Mouse (Mus musculus): Measurements from ENCODE around the gene Evc. TPM values are rescaled to one million over a fixed set of nuclear protein-coding genes. Genes with fewer than 3 reads are reported as not detected.

The Evc gene
- polyA plus RNA-seq, 1 experiment from 2014 or later: 10.4 TPM

- no peak for ATAC-seq
- peaks cover 73% of the 10 kb centered on the region for H3K4me1 ChIP-seq
Observed at GRCm38 (mm10) chr5:37248870-37249269, 87.8 kb downstream of the Evc start.

GRCm38 (mm10) chr5:37247456-37247855 is 89.2 kb downstream of the Evc start:
- Histone ChIP-seq H3K4me1 (peaks cover 81% of the 10 kb centered on the region), H3K27ac (peak overlapping the region; percentile 97), H3K9ac (peak overlapping the region; percentile 88)

More at GRCm38 (mm10) chr5:37248870-37249269, 87.8 kb downstream of the Evc start:
- no peak overlapping the region for H3K27ac ChIP-seq
- no peaks in the 10 kb centered on the region for H3K9me3 ChIP-seq (replicated peaks)
- WGBS: 72% methylated on average over 3 of the region's 3 CpGs
- peak overlapping the region; percentile 78 for H3K4me3 ChIP-seq
- peak overlapping the region; percentile 37; the same call in 1 of the 2 replicates for H3K9ac ChIP-seq
- H3K36me3 ChIP-seq (ENCODE audit: poor library complexity, severe bottlenecking): peaks cover 14% of the 10 kb centered on the region; the same call in 1 of the 2 replicates
- H3K27me3 ChIP-seq: peaks cover 10% of the 10 kb centered on the region
- H3K4me2 ChIP-seq: peak overlapping the region; percentile 82

GRCm38 (mm10) chr5:37246138-37246910 is 90.4 kb downstream of the Evc start:
- H3K4me2 ChIP-seq: peak overlapping the region; percentile 82
- no peaks in the 10 kb centered on the region for H3K9me3 ChIP-seq (replicated peaks)
- H3K27ac ChIP-seq: peak overlapping the region; percentile 97
- peak overlapping the region; percentile 88 for H3K9ac ChIP-seq
- H3K36me3 ChIP-seq (ENCODE audit: poor library complexity, severe bottlenecking): no peaks in the 10 kb centered on the region
- peak; percentile 55 for ATAC-seq
- WGBS: 1% methylated on average over 27 of the region's 37 CpGs
- H3K4me3 ChIP-seq: peak overlapping the region; percentile 78
- H3K4me1 ChIP-seq: peaks cover 81% of the 10 kb centered on the region
- H3K27me3 ChIP-seq: peaks cover 35% of the 10 kb centered on the region

More at GRCm38 (mm10) chr5:37247456-37247855, 89.2 kb downstream of the Evc start:
- 58% methylated on average over 4 of the region's 4 CpGs for WGBS
- Histone ChIP-seq H3K36me3 (ENCODE audit: poor library complexity, severe bottlenecking) (0 out of 2 replicates have a peak, but pooled peaks cover 3% of the 10 kb centered on the region), H3K9me3 (replicated peaks) (no peaks in the 10 kb centered on the region), H3K4me2 (peak overlapping the region; percentile 82), H3K4me3 (peak overlapping the region; percentile 78), H3K27me3 (peaks cover 24% of the 10 kb centered on the region)
- no peak for ATAC-seq

GRCm38 (mm10) chr5:37245651-37246050 is 91.0 kb downstream of the Evc start:
- Histone ChIP-seq H3K4me2 (peak overlapping the region; percentile 82), H3K36me3 (ENCODE audit: poor library complexity, severe bottlenecking) (no peaks in the 10 kb centered on the region), H3K9me3 (replicated peaks) (no peaks in the 10 kb centered on the region), H3K4me3 (peak overlapping the region; percentile 78), H3K27ac (peak overlapping the region; percentile 97), H3K4me1 (peaks cover 80% of the 10 kb centered on the region), H3K9ac (peak overlapping the region; percentile 88), H3K27me3 (peaks cover 42% of the 10 kb centered on the region)
- 0% methylated on average over 28 of the region's 42 CpGs for WGBS
- peak; percentile 69 for ATAC-seq

- no peak for ATAC-seq
- Histone ChIP-seq H3K9me3 (replicated peaks) (no peaks in the 10 kb centered on the region), H3K27ac (peak overlapping the region; percentile 97), H3K36me3 (ENCODE audit: poor library complexity, severe bottlenecking) (no peaks in the 10 kb centered on the region), H3K4me3 (peak overlapping the region; percentile 78), H3K9ac (peak overlapping the region; percentile 88), H3K4me1 (peaks cover 72% of the 10 kb centered on the region), H3K27me3 (peaks cover 51% of the 10 kb centered on the region), H3K4me2 (peak overlapping the region; percentile 82)
- 44% methylated on average over 9 of the region's 9 CpGs for WGBS
Observed at GRCm38 (mm10) chr5:37244666-37245242, 91.9 kb downstream of the Evc start.

- H3K4me2 ChIP-seq: peak overlapping the region; percentile 82
- peak; percentile 6 for ATAC-seq
- H3K27me3 ChIP-seq: peaks cover 57% of the 10 kb centered on the region
- WGBS: 2% methylated on average over 13 of the region's 13 CpGs
- peak overlapping the region; percentile 97 for H3K27ac ChIP-seq
- H3K36me3 ChIP-seq (ENCODE audit: poor library complexity, severe bottlenecking): no peaks in the 10 kb centered on the region
- peak overlapping the region; percentile 88 for H3K9ac ChIP-seq
- H3K4me1 ChIP-seq: peaks cover 66% of the 10 kb centered on the region
- H3K9me3 ChIP-seq (replicated peaks): no peaks in the 10 kb centered on the region
- peak overlapping the region; percentile 78 for H3K4me3 ChIP-seq
Observed at GRCm38 (mm10) chr5:37244161-37244560, 92.5 kb downstream of the Evc start.

- Histone ChIP-seq H3K4me1 (peaks cover 58% of the 10 kb centered on the region), H3K4me3 (peak overlapping the region; percentile 78), H3K27ac (peak overlapping the region; percentile 97), H3K36me3 (ENCODE audit: poor library complexity, severe bottlenecking) (no peaks in the 10 kb centered on the region), H3K4me2 (peak overlapping the region; percentile 82), H3K9me3 (replicated peaks) (no peaks in the 10 kb centered on the region), H3K27me3 (peaks cover 57% of the 10 kb centered on the region), H3K9ac (peak overlapping the region; percentile 88)
- WGBS: under 1% methylated on average over 19 of the region's 19 CpGs
- no peak for ATAC-seq
Observed at GRCm38 (mm10) chr5:37243169-37243886, 93.4 kb downstream of the Evc start.

- H3K36me3 ChIP-seq (ENCODE audit: poor library complexity, severe bottlenecking): no peaks in the 10 kb centered on the region
- no peaks in the 10 kb centered on the region for H3K9me3 ChIP-seq (replicated peaks)
- H3K27me3 ChIP-seq: peaks cover 61% of the 10 kb centered on the region
- H3K4me3 ChIP-seq: peak overlapping the region; percentile 78
- ATAC-seq: no peak
- H3K4me1 ChIP-seq: peaks cover 50% of the 10 kb centered on the region
- no peak overlapping the region for H3K27ac ChIP-seq
- peak overlapping the region; percentile 88 for H3K9ac ChIP-seq
- WGBS: 9% methylated on average over 44 of the region's 44 CpGs
- H3K4me2 ChIP-seq: peak overlapping the region; percentile 82
Observed at GRCm38 (mm10) chr5:37242360-37243168, 94.1 kb downstream of the Evc start.

GRCm38 (mm10) chr5:37241651-37242151 is 95.0 kb downstream of the Evc start, which contains the start of gene Crmp1:
TSS of gene Crmp1 (plus strand) at chr5:37241940.
- H3K4me2 ChIP-seq: peak within 1 kb of the TSS; percentile 82
- H3K4me3 ChIP-seq: peak within 1 kb of the TSS; percentile 78
- H3K9ac ChIP-seq: peak within 1 kb of the TSS; percentile 88
- 0 out of 2 replicates have a peak within 1 kb of the TSS, but pooled peaks have one; percentile 7 for H3K27ac ChIP-seq
- no peaks in the 10 kb centered on the region for H3K36me3 ChIP-seq (ENCODE audit: poor library complexity, severe bottlenecking)
- peaks cover 64% of the 10 kb centered on the region for H3K27me3 ChIP-seq
- 3% methylated on average over 12 of the region's 56 CpGs for WGBS
- H3K4me1 ChIP-seq: peaks cover 46% of the 10 kb centered on the region
- no peaks in the 10 kb centered on the region for H3K9me3 ChIP-seq (replicated peaks)
- peak; percentile 72 for ATAC-seq

- H3K27me3 ChIP-seq: peaks cover 68% of the 10 kb centered on the region
- H3K27ac ChIP-seq: 0 out of 2 replicates have a peak overlapping the region, but pooled peaks have one; percentile 7
- peak overlapping the region; percentile 78 for H3K4me3 ChIP-seq
- peak overlapping the region; percentile 82 for H3K4me2 ChIP-seq
- peak overlapping the region; percentile 88; the same call in 1 of the 2 replicates for H3K9ac ChIP-seq
- no peaks in the 10 kb centered on the region for H3K9me3 ChIP-seq (replicated peaks)
- H3K36me3 ChIP-seq (ENCODE audit: poor library complexity, severe bottlenecking): no peaks in the 10 kb centered on the region
- WGBS: 12% methylated on average over 9 of the region's 9 CpGs
- peaks cover 46% of the 10 kb centered on the region for H3K4me1 ChIP-seq
- ATAC-seq: peak; percentile 9
Observed at GRCm38 (mm10) chr5:37241224-37241623, 95.5 kb downstream of the Evc start.

GRCm38 (mm10) chr5:37240550-37240949 is 96.1 kb downstream of the Evc start:
- peaks cover 72% of the 10 kb centered on the region for H3K27me3 ChIP-seq
- H3K4me1 ChIP-seq: peaks cover 46% of the 10 kb centered on the region
- H3K36me3 ChIP-seq (ENCODE audit: poor library complexity, severe bottlenecking): no peaks in the 10 kb centered on the region
- no peak overlapping the region for H3K4me3 ChIP-seq
- H3K4me2 ChIP-seq: no peak overlapping the region
- WGBS: 3% methylated on average over 5 of the region's 5 CpGs
- no peak for ATAC-seq
- no peak overlapping the region for H3K27ac ChIP-seq
- no peak overlapping the region for H3K9ac ChIP-seq
- no peaks in the 10 kb centered on the region for H3K9me3 ChIP-seq (replicated peaks)

All from forebrain, embryonic 13.5 days (tissue).